Mouse (Mus musculus) CD4-positive naive resting alpha-beta T cell, adult 76 days (primary cell): ENCODE data around the gene Ube2t. TPM values are rescaled to one million over a fixed set of nuclear protein-coding genes. Genes with fewer than 3 reads are reported as not detected.

Source experiments
- total RNA-seq: library from RNA; stranded (reverse); gene quantifications from one replicate; pipeline ENCODE4 v1.2.4, GENCODE M21; 2023

The Ube2t gene
- total RNA-seq, result 18.6 TPM

GRCm38 (mm10) chr1:134962053-134962803 lies at the start of gene Ube2t:
Ube2t (plus strand) TSS chr1:134962565.

DNA sequence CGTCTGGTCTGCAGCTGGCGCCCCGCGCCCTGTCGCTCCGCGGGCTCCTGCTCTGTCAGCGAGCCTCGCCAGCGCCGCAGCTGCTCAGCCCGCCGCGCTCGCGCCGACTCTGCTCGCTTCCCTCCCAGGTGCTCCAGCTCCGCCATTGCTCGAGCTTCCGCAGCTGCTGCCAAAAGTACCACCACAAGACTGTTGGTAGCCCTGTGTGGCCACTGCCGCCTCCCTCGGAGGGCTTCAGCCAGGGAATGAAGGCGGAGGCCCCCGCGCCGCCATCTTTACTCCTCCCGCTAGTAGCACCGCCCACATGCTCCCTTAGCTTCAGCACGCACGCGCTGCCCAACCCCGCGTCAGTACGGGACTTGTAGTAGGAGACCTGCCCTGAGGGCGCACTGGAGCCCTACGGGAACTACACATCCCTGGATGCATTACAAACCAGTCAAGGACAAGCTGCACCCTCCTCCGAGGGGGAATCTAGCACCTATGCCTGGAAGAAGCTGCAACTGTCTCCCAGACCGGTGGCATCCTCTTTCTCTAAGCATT lies 6.7 kb upstream of the Ube2t start, which contains the start of gene Ppp1r12b:
Gene Ppp1r12b (minus strand): TSS at position 306 of the 540 bp plus-strand sequence.

Other genes starting within 250 kb of the Ube2t start
- 21.8 TPM for gene Ppp1r12b, start 6.6 kb upstream of the Ube2t start, total RNA-seq
- not detected for gene Lgr6, start 142.7 kb downstream of the Ube2t start, total RNA-seq
- gene Ptpn7, start 170.1 kb downstream of the Ube2t start, total RNA-seq, result 44.4 TPM
- 46.4 TPM for gene Arl8a, start 184.3 kb downstream of the Ube2t start, total RNA-seq
- gene Gpr37l1, start 205.1 kb downstream of the Ube2t start, total RNA-seq, result not detected